Mouse (Mus musculus): Measurements from ENCODE around the gene Enkd1. TPM values are rescaled to one million over a fixed set of nuclear protein-coding genes. Genes with fewer than 3 reads are reported as not detected.

Gene Enkd1
- total RNA-seq, 1 experiment from 2014 or later: 5.4 TPM

GRCm38 (mm10) chr8:105702001-105702401, 6.0 kb downstream of the Enkd1 start:
- no peak for DNase-seq

DNA sequence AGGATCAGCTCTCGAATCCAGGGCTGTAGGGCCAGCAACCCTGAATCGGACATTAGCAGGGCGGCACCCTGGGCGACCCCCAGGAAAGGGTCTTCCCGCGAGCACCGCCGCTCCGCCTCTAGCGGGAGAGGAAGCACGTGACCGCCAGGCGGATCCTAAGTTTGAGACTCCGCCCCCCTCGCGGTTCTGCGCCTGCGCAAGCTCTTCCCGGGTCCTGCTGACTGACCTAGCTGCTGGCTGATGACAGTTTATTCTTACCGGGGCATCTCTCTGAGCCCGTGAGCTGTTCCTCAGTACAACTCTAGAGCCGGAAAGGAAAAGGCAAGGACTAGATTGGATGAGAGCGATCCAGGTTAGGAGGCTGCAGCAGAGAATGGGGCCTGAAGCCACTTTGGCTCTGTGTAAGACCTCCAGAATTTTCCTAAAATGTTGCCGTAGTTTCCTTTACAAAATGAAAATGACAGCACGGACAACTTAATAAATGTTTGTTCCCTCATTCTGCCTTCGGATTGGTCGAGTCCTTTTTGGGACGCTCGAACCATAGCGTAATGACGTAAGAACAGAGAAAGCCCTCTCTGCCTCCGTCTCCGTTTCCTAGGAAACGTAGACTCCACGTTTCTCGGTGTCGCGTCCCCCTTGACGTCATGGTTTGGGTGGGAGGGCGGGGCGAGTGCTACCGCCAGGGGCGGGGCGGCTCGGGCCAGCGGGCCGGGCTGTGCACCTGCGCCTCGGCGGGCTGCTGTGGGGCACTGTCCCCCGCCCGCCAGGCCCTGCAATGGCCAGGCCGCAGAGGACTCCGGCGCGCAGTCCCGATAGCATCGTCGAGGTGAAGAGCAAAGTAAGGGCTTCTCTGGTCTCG, 6.8 kb downstream of the Enkd1 start, which contains the start of the genes Acd and Pard6a:
Acd (minus strand) TSS at position 137 of the 859 bp plus-strand sequence.
Pard6a (plus strand) TSS at position 183 of the 859 bp plus-strand sequence.
- DNase-seq: peak; percentile 98

- peak; percentile 68 for DNase-seq
These were observed 7.4 kb downstream of the Enkd1 start for GRCm38 (mm10) chr8:105700566-105700965.

DNA sequence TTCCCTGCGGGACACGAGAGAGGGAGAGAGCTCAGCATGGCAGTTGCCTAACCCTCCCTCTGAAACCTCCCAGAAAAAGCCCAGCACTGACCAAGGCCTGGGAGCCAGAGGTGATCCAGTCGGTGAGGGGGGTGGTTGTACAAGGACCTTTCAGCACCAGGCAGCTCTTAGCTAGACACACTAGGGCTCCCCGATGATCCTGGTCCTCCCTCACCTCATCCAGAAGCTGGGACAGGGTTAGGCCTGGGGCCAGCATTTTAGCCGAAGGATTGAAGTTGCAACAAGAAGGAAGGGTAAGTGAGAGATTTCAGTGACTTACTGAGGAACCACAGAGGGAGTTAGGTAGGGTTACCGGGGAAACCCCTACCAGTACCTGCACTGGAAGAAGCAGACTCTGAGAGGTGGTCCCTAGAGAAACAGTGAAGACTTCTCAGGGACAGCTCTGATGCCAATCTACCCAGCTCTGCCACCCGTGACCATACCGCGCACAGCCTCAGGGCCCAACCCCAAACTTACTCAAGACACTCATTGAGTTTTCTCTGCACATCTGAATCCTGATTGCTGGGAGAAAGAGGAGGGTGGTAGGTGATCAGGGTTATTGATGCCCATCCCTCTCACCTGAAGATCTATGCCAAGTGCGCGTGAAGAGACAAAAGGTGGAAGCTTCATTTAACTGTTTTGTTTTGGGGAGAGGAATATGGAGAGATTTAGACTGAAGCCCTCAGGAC, 8.4 kb downstream of the Enkd1 start:
- DNase-seq: no peak

DNA sequence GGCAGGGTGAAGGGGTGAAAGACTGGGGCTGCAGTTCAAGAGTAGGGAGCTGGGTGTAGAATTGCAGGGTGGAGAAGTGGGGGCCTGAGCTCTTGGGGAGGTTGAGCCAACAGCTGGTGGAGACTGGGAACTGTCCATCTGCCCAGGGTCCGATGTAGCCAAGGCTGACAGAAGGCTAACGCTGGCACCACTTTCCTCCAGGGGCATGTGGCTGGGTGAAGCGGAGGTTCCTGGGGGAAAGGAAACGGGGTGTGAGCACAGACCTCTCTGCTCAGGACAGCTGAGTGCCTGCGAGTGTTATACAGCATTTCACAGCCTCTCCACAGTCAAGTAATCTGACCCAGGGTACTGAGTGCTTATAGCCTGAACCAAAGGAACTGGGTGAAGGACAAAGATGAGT, 9.3 kb downstream of the Enkd1 start:
- DNase-seq: no peak

DNA sequence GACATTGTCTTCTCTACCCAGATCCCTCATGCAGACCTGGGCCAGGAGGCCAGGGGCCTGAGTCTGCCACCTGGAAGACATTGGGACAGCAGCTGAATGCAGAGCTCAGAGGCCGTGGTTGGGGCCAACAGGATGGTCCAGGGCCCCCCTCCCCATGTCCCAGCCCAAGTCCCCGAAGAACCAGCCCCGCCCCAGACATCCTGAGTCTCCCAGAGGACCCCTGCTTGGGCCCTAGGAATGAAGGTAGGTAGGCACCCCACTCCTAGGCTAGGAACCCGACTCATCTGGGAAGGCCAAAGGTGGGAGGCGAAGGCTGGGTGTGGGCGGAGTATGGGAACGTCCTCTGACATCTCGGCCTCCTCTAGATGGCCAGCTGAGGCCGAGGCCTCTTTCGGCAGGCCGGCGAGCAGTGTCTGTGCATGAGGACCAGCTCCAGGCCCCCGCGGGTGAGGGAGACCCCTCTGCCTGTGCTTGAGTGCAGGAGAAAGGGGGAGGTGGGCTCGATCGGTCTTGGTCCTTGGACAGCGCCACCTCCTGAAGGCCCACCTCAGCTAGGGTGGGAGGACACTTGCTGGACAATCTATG, 10.7 kb downstream of the Enkd1 start:
- DNase-seq: no peak

DNA sequence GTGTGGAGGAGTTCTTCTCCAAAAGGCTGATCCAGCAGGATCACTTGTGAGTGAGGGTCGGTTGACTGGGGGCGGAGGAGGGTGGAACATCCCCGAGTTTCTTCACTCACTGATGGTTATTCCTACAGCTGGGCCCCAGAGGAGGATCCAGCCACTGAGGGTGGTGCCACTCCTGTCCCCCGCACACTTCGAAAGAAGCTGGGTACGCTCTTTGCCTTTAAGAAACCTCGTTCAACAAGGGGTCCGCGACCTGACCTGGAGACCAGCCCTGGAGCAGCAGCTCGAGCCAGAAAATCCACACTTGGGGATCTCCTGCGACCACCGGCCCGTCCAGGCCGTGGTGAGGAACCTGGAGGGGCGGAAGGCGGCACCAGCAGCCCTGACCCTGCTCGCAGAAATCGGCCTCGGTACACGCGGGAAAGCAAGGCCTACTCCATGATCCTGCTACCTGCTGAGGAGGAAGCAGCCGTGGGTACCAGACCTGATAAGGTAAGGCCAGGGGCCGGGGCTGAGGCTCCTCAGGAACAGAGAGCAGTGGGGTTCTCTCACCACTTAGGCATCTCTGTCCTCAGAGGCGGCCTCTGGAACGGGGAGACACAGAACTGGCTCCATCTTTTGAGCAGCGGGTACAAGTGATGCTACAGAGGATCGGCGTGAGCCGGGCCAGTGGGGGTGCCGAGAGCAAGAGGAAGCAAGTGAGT, 12.8 kb downstream of the Enkd1 start:
- no peak for DNase-seq

- peak; percentile 50 for DNase-seq
These were observed 13.8 kb downstream of the Enkd1 start for GRCm38 (mm10) chr8:105694051-105694799.

- peak; percentile 90 for DNase-seq
These were observed 14.4 kb downstream of the Enkd1 start for GRCm38 (mm10) chr8:105693648-105694047.

DNA sequence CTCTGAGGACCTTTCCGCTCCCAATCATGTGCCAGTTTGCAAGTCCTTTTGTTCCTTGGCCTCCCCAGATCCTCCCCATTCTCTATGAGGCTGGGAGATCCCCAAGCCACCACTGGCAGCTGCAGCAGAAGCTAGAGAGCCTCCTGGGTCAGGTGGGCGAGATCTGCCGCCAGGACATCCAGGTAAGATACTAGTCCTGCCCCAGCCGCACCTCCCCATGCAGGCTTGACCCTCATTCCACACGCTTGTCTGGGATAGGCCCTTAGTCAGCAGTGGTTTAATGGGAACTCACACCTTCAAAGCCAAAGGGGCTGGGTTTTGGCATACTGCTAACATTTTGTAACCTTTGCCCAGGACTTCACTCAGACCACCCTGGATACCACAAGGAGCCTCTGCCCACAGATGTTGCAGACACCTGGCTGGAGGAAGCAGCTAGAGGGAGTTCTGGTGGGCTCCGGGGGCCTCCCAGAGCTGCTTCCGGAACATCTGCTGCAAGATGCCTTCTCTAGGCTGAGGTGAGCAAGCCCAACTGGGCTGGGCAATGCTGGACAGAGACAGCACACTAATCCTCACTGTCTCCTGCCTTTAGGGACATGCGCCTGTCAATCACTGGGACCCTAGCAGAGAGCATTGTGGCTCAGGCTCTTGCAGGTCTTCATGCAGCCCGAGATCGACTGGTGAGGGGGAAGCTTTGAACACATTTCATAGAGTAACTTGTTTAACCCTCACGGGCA, 15.4 kb downstream of the Enkd1 start:
- no peak for DNase-seq

DNA sequence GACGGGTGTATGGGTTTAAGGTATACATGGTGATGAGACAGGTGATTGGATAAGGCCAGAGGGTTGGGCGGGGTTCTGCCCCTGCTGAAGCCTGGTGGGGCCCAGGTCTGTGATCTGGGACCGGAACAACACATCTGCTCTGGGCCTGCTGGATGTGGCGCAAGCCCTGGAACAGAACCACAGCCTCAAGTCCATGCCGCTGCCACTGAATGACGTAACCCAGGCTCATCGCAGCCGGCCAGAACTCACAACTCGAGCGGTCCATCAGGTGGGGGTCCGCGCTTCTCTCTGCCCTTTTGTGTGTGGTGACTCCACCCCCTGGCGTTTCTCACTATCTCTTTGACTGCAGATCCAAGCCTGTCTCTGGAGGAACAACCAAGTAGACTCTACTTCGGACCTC, 17.0 kb downstream of the Enkd1 start:
- DNase-seq: no peak

GRCm38 (mm10) chr8:105689983-105690360, 18.0 kb downstream of the Enkd1 start:
- no peak for DNase-seq

GRCm38 (mm10) chr8:105689256-105689982, 18.6 kb downstream of the Enkd1 start:
- DNase-seq: no peak

DNA sequence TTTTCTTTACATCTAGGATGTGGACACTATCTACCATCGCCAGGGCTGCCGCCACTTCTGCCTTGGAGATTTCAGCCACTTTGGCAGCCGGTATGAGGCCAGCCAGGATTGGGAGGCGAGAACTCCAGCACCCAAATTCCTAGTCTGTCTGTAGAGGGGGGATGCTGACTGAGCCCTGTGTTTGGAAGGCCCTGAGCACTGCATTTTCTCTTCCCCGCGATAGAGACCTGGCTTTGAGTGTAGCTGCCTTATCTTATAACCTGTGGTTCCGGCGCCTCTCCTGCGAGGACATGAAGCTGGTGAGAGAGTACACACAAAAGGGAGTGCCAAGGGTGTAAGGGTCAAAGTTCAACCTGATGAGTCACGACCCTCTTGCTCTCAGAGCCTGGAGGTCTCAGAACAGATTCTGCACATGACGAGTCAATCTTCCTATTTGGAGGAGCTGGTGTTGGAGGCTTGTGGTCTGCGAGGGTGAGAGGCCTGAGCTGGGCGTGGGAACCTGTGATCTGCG, 19.7 kb downstream of the Enkd1 start:
- DNase-seq: no peak

DNA sequence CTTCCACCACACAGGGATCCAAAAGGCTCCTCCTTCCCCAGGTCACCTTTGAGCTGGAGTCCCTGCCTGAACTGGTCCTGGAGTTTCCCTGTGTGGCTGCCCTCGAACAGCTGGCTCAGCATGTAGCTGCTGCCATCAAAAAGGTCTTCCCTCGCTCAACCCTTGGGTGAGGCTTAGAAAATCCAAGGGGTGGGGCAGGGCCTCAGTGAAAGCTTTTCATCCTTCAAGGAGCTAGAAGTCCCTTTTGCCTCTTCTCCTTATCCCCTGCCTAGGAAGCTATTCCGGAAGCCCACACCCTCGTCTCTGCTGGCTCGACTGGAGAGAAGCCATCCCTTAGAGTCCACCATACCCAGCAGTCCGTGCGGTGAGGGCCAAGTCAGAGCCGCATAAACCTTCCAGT, 20.5 kb downstream of the Enkd1 start:
- no peak for DNase-seq

DNA sequence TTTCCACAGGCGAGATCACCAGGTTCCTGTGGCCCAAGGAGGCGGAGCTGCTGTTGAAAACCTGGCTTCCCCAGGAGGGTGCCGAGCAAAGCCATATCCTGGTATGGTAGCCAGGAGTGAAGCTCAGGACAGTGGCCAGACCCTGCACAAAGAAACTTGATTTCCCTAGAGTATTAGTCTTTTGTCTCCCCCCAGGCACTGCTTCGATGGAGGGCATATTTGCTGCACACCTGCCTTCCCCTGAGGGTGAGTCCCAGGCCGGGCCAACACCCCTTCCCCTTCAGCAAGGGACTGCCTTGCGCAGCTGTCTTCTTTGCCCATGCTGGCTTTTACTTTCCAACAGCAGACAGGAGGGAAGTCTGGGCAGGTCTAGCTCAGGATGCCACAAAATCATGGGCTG, 21.5 kb downstream of the Enkd1 start:
- DNase-seq: no peak

DNA sequence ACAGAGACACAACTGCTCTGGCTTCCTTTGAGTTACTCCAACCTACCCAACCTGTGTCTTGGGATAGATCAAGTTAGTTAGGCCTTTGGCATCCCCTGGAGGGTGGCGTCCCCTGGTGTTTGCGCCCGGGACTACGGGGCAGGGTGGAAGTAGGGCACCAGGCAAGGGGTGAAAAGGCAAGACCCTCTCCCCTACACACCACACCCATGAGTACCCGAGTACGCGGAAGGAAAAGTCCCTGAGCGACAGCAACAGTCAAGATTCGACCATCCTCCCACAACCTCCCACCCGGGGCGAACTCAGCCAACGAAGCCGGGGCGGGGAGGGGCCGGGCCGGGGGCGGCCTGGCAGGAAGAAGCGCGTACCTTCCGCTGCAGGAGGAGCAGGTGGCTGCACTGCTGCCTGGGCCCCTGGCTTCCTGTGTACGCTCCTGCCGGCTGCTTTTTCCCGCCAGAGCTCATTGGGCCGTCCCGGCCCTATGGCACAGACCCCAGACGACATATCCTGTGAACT, 22.2 kb downstream of the Enkd1 start, which contains the start of gene Carmil2:
Carmil2 (plus strand) TSS at position 479 of the 513 bp plus-strand sequence.
- DNase-seq: peak; percentile 84

DNA sequence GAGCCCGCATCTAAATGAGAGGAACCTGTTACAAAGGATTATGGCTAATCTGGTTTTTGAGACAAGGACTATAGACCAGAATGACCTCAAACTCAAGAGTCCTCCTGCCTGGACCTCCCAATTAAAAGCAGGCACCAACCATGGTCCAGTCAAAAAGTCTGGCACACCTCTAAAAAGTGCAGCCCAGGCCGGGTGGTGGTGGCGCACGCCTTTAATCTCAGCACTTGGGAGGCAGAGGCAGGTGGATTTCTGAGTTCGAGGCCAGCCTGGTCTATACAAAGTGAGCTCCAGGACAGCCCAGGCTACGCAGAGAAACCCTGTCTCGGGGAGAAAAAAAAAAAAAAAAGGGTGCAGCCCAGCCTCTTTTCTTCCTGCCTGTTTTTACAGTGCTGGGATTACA, 22.7 kb downstream of the Enkd1 start:
- no peak for DNase-seq

DNA sequence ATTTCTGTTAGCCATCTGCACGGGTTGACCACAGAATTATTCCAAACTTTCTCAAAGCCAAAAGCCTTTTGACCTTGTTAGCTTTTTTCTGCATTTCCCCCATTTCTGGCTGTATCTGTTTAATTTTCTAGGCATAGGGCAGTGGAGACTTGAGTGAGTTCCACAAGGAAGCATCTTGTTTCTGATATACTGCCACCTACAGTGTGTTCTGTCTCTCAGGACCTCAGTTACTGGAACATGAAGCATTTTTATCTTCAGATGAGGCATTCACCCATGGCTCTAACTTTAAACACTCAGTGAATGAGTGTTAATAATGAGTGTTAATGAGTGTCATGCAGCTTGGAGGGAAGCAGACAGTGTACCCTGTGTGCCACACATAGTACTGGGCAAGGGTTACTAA, 30.1 kb downstream of the Enkd1 start:
- DNase-seq: no peak

GRCm38 (mm10) chr8:105661167-105661566, 46.8 kb downstream of the Enkd1 start:
- DNase-seq: peak; percentile 41
